Mouse (Mus musculus) heart, embryonic 14.5 days (tissue): ENCODE measurements around the gene Tmem132b. TPM values are rescaled to one million over a fixed set of nuclear protein-coding genes. Genes with fewer than 3 reads are reported as not detected.
"Not testable (repeated sequence)": the region's sequence is repeated elsewhere in the genome, so short reads cannot be mapped to it uniquely, and the experiment has no call there.

ENCODE experiments used
- ATAC-seq: fragments of 200-750 bp; cut with Nextera tagmentation; 2 replicates; pipeline ENCODE4 v1.8.0; 2017; ENCODE audit warnings: low read depth, moderate TSS enrichment; ENCODE audit not compliant: insufficient number of reproducible peaks, insufficient read depth, low FRiP score
- H3K27ac ChIP-seq, 2 experiments: fragments of 200-500 bp in 1 of 2; fragments of 300-500 bp in 1 of 2; sonication (generic) in 1 of 2; replicated peaks in 1 of 2; 2 replicates each; pipeline ENCODE4 v1.5.1; 2012 to 2014; ENCODE audit warnings: low read depth in 2 of 2, low read length in 2 of 2, control low read depth in 1 of 2, mild to moderate bottlenecking in 1 of 2, mixed read lengths in 1 of 2; ENCODE audit not compliant: control insufficient read depth in 1 of 2, insufficient read depth in 1 of 2
- H3K27me3 ChIP-seq: fragments of 300-500 bp; sonication (generic); 2 replicates; pipeline ENCODE4 v1.6.1; 2014; ENCODE audit warnings: mild to moderate bottlenecking, low read length, control low read depth; ENCODE audit not compliant: control insufficient read depth, insufficient read depth
- H3K36me3 ChIP-seq: fragments of 300-500 bp; sonication (generic); 2 replicates; pipeline ENCODE4 v1.6.1; 2014; ENCODE audit warnings: mild to moderate bottlenecking, control low read depth, low read length, mixed read lengths; ENCODE audit not compliant: control insufficient read depth, insufficient read depth
- H3K4me1 ChIP-seq, 2 experiments: fragments of 200-500 bp in 1 of 2; fragments of 300-500 bp in 1 of 2; sonication (generic) in 1 of 2; 2 replicates each; pipeline ENCODE4 v1.6.1; 2012 to 2014; ENCODE audit warnings: low read length in 2 of 2, control low read depth in 1 of 2, mixed read lengths in 1 of 2; ENCODE audit not compliant: control insufficient read depth in 2 of 2, insufficient read depth in 2 of 2
- H3K4me2 ChIP-seq: fragments of 300-500 bp; sonication (generic); 2 replicates; pipeline ENCODE4 v1.6.1; 2014; ENCODE audit warnings: mild to moderate bottlenecking, low read length
- H3K4me3 ChIP-seq, 2 experiments: fragments of 200-500 bp in 1 of 2; fragments of 300-500 bp in 1 of 2; sonication (generic) in 1 of 2; 2 replicates each; pipeline ENCODE4 v1.5.1; 2012 to 2014; ENCODE audit warnings: low read length in 2 of 2, mild to moderate bottlenecking in 2 of 2, control low read depth in 1 of 2, low read depth in 1 of 2, moderate library complexity in 1 of 2; ENCODE audit not compliant: control insufficient read depth in 1 of 2, insufficient read depth in 1 of 2
- H3K9ac ChIP-seq: fragments of 300-500 bp; sonication (generic); 2 replicates; pipeline ENCODE4 v1.6.1; 2014; ENCODE audit warnings: mild to moderate bottlenecking, low read length
- H3K9me3 ChIP-seq: fragments of 300-500 bp; sonication (generic); 2 replicates; pipeline ENCODE4 v1.6.1; 2016; ENCODE audit warnings: low read length, control low read depth; ENCODE audit not compliant: control insufficient read depth
- WGBS: fragments of 180-500 bp; shearing (Covaris S2); extraction: QIAGEN DNeasy Blood & Tissue Kit; methylation state at CpG from one replicate; pipeline ENCODE4 v1.1.7; 2014; 5-methylcytosine and 5-hydroxymethylcytosine counted together
- polyA plus RNA-seq: library from polyadenylated mRNA; unstranded; fragments of >200 nt; fragmentation: Nextera tagmentation; extraction: Ambion mirVana; gene quantifications from 2 replicates; pipeline ENCODE4 v1.2.1, GENCODE M21; 2014

The Tmem132b gene
- polyA plus RNA-seq, 1 experiment from 2014 or later: not detected

- not testable (repeated sequence) for H3K4me2 ChIP-seq, H3K27ac ChIP-seq, ATAC-seq, H3K9ac ChIP-seq, H3K9me3 ChIP-seq, H3K4me3 ChIP-seq, H3K4me1 ChIP-seq, H3K27me3 ChIP-seq
- H3K36me3 ChIP-seq: peaks cover 20% of the 10 kb centered on the region
- 84% methylated on average over 5 of the region's 5 CpGs for WGBS
These were observed 42.6 kb upstream of the Tmem132b start for GRCm38 (mm10) chr5:125488953-125489352.

DNA sequence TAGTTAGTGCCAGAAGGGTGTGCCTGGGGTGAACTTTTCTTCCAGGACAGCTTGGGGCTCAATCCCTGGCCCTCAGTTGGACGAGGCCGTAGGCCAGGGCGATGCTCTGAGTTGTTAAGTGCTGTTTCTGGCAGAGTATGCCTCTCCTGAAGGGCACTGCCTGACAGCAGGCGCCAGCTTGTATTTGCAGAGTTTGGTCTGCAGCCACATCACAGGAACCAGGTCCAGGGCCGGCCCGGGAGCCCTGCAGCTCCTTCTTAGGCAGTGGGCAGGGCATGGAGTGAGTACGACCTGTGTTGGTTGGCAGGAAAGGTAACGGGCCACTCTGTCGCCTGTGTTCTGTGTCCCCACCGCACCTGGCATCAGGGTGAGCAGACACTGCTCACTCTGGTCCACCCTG lies 40.5 kb upstream of the Tmem132b start:
- Histone ChIP-seq H3K9me3 (no peaks in the 10 kb centered on the region), H3K4me3 (no peak overlapping the region), H3K36me3 (peaks cover 18% of the 10 kb centered on the region), H3K4me1 (peaks cover 0 to 9% of the 10 kb centered on the region in 2 experiments; a peak in 2 of 4 replicates), H3K9ac (no peak overlapping the region), H3K27ac (no peak overlapping the region), H3K27me3 (no peaks in the 10 kb centered on the region), H3K4me2 (no peak overlapping the region)
- no peak for ATAC-seq
- 81% methylated on average over 10 of the region's 10 CpGs for WGBS

GRCm38 (mm10) chr5:125492379-125493092 lies 39.0 kb upstream of the Tmem132b start:
- Histone ChIP-seq H3K4me2 (no peak overlapping the region), H3K9me3 (no peaks in the 10 kb centered on the region), H3K27ac (no peak overlapping the region), H3K4me1 (peaks cover 0 to 8% of the 10 kb centered on the region in 2 experiments; a peak in 2 of 4 replicates), H3K4me3 (no peak overlapping the region), H3K27me3 (no peaks in the 10 kb centered on the region), H3K36me3 (peaks cover 18% of the 10 kb centered on the region), H3K9ac (no peak overlapping the region)
- ATAC-seq: no peak
- 66% methylated on average over 17 of the region's 17 CpGs for WGBS

GRCm38 (mm10) chr5:125493093-125493423 lies 38.5 kb upstream of the Tmem132b start:
- Histone ChIP-seq H3K27ac (no peak overlapping the region), H3K36me3 (peaks cover 14% of the 10 kb centered on the region), H3K27me3 (no peaks in the 10 kb centered on the region), H3K4me2 (no peak overlapping the region), H3K4me3 (no peak overlapping the region), H3K4me1 (peaks cover 0 to 3% of the 10 kb centered on the region in 2 experiments; a peak in 2 of 4 replicates), H3K9ac (no peak overlapping the region), H3K9me3 (no peaks in the 10 kb centered on the region)
- WGBS: 71% methylated on average over 5 of the region's 5 CpGs
- no peak for ATAC-seq

GRCm38 (mm10) chr5:125495655-125496054 lies 35.9 kb upstream of the Tmem132b start:
- no peak overlapping the region for H3K4me3 ChIP-seq
- H3K9ac ChIP-seq: no peak overlapping the region
- H3K36me3 ChIP-seq: 0 out of 2 replicates have a peak, but pooled peaks cover 9% of the 10 kb centered on the region
- ATAC-seq: no peak
- WGBS: 89% methylated on average over 10 of the region's 10 CpGs
- no peak overlapping the region for H3K4me2 ChIP-seq
- no peak overlapping the region for H3K27ac ChIP-seq
- H3K9me3 ChIP-seq: no peaks in the 10 kb centered on the region
- H3K4me1 ChIP-seq: no peaks in the 10 kb centered on the region
- H3K27me3 ChIP-seq: no peaks in the 10 kb centered on the region

GRCm38 (mm10) chr5:125497821-125498600 lies 33.6 kb upstream of the Tmem132b start:
- Histone ChIP-seq H3K9ac (no peak overlapping the region), H3K4me1 (no peaks in the 10 kb centered on the region), H3K4me2 (no peak overlapping the region), H3K36me3 (0 out of 2 replicates have a peak, but pooled peaks cover 7% of the 10 kb centered on the region), H3K27me3 (no peaks in the 10 kb centered on the region), H3K27ac (no peak overlapping the region), H3K9me3 (no peaks in the 10 kb centered on the region), H3K4me3 (no peak overlapping the region)
- WGBS: 68% methylated on average over 12 of the region's 12 CpGs
- no peak for ATAC-seq

- no peak overlapping the region for H3K4me3 ChIP-seq
- peaks cover 17% of the 10 kb centered on the region; the same call in 1 of the 2 replicates for H3K36me3 ChIP-seq
- H3K9me3 ChIP-seq: no peaks in the 10 kb centered on the region
- 84% methylated on average over 6 of the region's 6 CpGs for WGBS
- no peak overlapping the region for H3K27ac ChIP-seq
- no peak overlapping the region for H3K4me2 ChIP-seq
- no peaks in the 10 kb centered on the region for H3K4me1 ChIP-seq
- no peak for ATAC-seq
- H3K27me3 ChIP-seq: no peaks in the 10 kb centered on the region
- no peak overlapping the region for H3K9ac ChIP-seq
These were observed 30.1 kb upstream of the Tmem132b start for GRCm38 (mm10) chr5:125501505-125501904.
